Mouse (Mus musculus) adrenal gland, adult 18-20 months (tissue): Measurements from ENCODE around the gene Smdt1. TPM values are rescaled to one million over a fixed set of nuclear protein-coding genes. Genes with fewer than 3 reads are reported as not detected.
A peak's percentile ranks its signal among the peaks of the same experiment; 100 is the strongest.
"Not testable (repeated sequence)": the region's sequence is repeated elsewhere in the genome, so short reads cannot be mapped to it uniquely, and the experiment has no call there.

Source experiments
- DNase-seq, 2 experiments: peaks; one replicate each; pipeline ENCODE4 v3.0.0; 2021 to 2022; ENCODE audit warnings: low spot score in 2 of 2
- total RNA-seq, 2 experiments: library from RNA; stranded (reverse); gene quantifications; 1 replicate in 1 of 2; 2 replicates in 1 of 2; pipeline ENCODE4 v1.2.3; 2021

Smdt1 gene
- total RNA-seq, 2 experiments from 2014 or later = 173 to 178 TPM

DNA sequence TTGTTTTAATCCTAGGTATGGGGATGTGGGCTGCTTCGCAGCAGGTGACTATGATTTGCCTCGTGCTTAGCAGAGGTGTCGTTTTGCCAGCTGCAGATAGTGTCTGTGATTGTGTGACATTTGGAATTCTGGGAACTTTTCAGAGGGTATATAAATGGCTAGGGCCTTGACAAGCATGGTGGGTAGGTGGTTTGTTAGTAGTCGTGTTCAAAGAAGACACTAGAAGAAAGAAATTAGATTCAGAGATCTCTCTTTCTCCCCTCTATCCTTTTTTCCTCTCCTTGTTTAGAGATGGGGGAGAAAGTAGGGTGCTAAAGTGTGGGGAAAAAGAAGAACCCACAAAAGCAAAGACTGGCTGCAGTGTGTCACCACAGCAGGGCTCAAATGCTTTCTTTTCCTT lies 29.4 kb downstream of the Smdt1 start:
- DNase-seq = no peak

GRCm38 (mm10) chr15:82368851-82369250 lies 30.1 kb downstream of the Smdt1 start:
- no peak for DNase-seq

- no peak for DNase-seq
These were observed 33.7 kb downstream of the Smdt1 start for GRCm38 (mm10) chr15:82372446-82372845.

DNA sequence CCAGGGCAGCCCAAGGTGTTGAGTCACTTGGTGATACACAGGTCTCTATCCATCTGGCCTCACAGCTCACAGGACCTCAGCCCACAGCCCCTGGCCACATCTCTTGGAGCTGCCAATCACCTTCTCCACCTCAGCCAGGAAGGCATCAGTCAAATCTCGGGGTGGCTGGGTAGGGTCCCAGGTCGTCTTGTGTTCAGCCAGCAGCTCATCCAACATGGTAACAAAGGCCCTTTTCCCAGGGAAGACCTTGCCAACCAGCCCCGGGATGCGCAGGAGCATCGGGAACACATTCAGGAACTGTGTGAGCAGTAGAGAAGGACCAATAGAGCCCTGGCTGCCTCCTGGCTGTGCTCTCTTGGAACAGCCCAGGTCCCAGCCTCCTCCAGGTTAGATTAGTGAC lies 34.2 kb downstream of the Smdt1 start:
- DNase-seq = no peak

- no peak for DNase-seq
These were observed 35.7 kb downstream of the Smdt1 start for GRCm38 (mm10) chr15:82374437-82374836.

- no peak for DNase-seq
These were observed 37.1 kb downstream of the Smdt1 start for GRCm38 (mm10) chr15:82375855-82376254.

DNA sequence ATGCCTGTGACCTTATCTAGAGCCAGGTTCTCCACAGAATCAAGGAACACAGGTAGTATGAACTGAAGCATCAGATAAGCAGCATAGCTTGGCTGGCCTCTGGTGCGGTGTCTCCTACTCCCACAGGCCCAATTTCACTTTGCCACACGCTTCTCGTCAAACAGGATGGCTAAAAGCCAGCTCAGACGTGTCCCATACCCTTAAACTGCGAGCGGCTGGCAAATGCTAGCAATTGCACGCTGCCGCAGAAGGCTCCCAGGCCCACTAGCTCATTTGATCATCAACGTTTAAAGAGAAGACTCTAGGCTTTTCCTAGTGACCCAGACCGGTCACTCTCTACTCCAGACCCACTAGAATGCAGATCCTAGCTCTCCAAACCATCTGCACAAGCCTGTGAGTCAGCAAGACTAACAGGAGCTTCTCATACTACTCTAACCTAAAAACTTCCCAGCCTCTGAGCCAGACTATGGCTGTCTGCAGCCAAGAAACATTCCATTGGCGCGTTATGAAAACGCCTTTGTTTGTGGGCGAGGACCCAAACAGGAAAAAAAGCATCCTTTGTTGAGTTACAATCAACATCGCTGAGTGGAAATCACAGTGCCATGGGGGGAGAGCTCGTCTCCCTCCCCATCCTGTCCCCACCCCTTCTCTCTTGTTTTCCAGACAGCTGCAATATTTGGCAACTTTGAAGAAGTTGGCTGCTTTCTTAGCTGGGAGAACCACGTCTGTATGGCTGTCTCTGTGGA lies 37.8 kb downstream of the Smdt1 start:
- DNase-seq = no peak

DNA sequence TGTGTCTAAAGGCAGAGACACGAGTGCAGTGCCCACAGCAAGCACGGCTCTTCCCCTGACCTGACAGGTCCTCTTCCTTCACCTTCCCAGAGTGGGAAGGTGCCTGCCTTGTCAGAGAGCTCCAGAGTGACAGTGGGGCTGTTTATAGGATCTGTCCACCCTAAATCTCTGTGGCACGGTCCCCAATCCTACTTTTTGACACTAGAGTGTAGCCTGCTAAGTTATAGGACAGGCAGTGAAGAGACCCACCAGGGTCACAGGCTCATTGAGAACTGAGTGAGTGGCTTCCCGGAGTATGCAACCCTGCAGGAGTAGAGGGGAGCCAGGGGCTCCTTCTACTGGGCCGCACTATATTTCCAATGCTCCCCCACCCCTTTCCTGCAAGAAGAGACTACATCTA lies 38.9 kb downstream of the Smdt1 start:
- no peak for DNase-seq

- no peak for DNase-seq
These were observed 39.8 kb downstream of the Smdt1 start for GRCm38 (mm10) chr15:82378261-82379180.

DNA sequence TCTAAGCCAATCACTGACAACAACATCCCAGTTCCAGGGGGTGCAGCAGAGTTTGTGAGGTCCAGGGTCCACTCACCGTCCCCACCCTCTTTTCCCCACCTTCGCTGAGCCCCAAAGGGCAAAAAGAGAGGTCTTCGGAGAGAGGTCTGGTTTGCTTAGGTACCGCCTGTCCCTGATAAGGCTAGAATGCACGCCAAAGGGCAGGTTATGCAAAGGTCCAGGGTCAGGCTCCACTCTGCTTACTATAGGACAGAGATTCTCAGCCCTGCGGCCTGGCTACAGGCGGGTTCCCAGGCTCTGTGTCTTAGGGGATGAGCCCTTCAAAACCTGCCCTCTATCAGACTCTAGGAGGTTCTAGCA lies 40.7 kb downstream of the Smdt1 start:
- no peak for DNase-seq

GRCm38 (mm10) chr15:82379871-82380713 lies 41.3 kb downstream of the Smdt1 start, which contains the start of gene Cyp2d22:
Gene Cyp2d22 (minus strand): TSS chr15:82380260.
- DNase-seq = peak; percentile 52 to 67

DNA sequence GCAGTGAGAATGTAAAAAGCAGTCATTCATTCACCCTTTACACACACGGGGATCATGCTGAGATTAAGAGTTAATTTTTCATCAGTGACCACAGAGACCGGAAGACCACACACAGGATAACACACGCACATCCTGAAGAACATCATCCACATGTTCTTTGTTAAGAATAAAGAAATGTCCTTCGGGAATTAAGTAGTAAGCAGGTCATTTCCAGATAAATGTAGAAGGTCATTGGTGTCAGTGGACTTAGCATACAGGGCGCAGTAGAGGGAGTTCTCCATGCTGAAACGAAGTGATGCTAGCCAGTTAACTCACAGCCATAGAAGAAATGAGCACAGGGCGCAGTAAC lies 41.9 kb downstream of the Smdt1 start:
- DNase-seq = no peak

- no peak for DNase-seq
These were observed 43.7 kb downstream of the Smdt1 start for GRCm38 (mm10) chr15:82382441-82382840.

DNA sequence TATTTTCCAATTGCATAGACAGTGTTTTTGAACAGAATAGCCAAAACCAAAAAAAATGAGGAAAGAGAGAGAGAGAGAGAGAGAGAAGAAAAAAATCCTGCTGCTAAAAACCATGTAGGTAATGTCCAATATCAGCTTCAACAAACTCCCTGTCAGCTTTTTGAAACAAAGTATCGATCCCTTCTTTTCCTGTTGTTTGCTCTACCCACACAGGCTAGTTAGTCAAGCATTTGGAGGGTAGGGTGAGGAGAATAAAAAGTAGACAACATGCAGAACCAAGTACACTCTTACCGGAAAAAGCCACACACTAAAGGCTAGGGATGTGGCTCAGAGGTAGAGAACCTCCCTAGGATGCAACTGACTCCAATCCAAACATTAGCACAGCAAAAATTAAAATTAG lies 47.0 kb downstream of the Smdt1 start:
- DNase-seq = no peak

DNA sequence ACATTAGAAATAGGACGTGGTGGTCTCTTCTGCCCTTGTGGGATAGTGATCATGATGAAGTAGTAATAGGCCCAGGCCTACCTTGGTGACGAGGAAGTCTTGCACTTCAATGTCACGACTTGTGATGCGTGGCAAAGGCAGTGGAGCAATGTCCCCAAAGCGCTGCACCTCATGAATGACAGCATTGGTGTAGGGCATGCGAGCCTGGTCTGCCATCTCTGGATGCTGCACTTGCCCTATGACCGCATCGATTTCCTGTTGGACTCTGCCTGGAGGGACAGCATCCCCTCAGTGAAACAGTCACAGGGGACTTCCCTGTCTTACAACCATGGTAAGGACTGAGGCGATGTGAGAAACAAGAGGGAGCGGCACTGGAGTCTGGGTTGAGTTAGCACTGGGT lies 51.2 kb downstream of the Smdt1 start:
- not testable (repeated sequence) for DNase-seq

DNA sequence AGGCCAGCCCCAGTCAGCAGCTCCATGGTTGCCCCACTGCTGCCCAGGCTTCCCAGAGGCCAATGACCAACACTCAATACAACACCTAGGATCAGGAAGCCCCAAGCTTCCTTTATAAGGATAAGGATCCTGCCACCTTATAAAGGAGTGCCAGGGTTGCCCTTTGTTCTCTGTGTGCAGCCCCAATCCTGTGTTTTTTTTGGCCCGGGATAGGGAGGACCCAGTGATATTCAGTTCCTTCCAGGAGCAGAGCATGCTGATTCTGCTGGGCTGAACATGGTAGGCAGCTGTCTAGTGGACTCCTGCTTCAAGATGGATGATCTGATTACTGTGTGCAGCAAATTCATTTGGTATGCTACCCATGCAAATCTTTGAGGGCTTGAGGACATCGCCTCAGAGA lies 55.2 kb downstream of the Smdt1 start, which contains the start of gene Cyp2d11:
Gene Cyp2d11, minus strand, starts transcription at position 101 of the 400 bp plus-strand sequence.
- not testable (repeated sequence) for DNase-seq

DNA sequence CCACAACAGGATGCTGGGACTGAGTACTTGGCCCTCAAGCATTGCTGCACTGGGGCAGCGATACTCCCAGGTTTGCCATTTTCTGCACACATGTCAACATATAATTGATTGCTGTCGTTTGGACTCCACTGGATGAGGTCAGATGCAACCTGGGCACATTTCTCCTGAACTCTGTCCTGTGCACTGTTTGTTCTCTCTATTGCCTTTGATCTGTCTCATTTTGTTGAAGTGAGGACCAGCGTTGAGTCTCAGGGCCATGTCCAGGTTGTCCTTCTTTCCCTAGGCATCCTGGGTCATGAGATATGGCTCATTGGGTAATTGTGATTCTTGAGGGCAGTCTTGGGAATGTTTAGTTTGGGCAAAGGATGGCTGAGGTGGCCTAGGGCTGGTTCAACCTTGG lies 57.2 kb downstream of the Smdt1 start:
- DNase-seq = not testable (repeated sequence)
